Mouse (Mus musculus) thymus, postnatal 25 days (tissue): ENCODE measurements around the gene Gm5798.
"Not testable (repeated sequence)": the region's sequence is repeated elsewhere in the genome, so short reads cannot be mapped to it uniquely, and the experiment has no call there.

Experiments used
- DNase-seq: peaks from one replicate; pipeline ENCODE4 v3.0.0; 2022

Gene Gm5798

GRCm38 (mm10) chr14:41348309-41348708 is at the start of gene Gm5798:
Gene Gm5798 (plus strand): TSS chr14:41348609.
- not testable (repeated sequence) for DNase-seq

GRCm38 (mm10) chr14:41386279-41386678 is 37.9 kb downstream of the Gm5798 start, which contains the start of gene Gm7945:
Gene Gm7945 (minus strand): TSS chr14:41386379.
- not testable (repeated sequence) for DNase-seq
